Mouse (Mus musculus) kidney, adult 2 months (tissue): ENCODE measurements at regions not wholly inside any gene's neighbourhood (a gene's known extent, or its start where the extent isn't known, plus 50 kb on each side); places are given as distances from the start of the nearest gene placed in this dataset.

Source experiments
- CTCF ChIP-seq: fragments of 200-500 bp; conservative IDR thresholded peaks from 2 replicates; pipeline ENCODE4 v1.5.1; 2011; ENCODE audit warnings: low read depth, mild to moderate bottlenecking, control low read depth, low read length, moderate library complexity, mixed read lengths; ENCODE audit not compliant: insufficient read depth, insufficient read length
- POLR2A ChIP-seq: fragments of 200-500 bp; IDR thresholded peaks from one replicate; pipeline ENCODE4 v1.6.1; 2011; ENCODE audit warnings: low read depth, low read length, control low read depth

GRCm38 (mm10) chr7:95864233-95864632, 306.8 kb upstream of the Tenm4 start:
- TF ChIP-seq POLR2A (no peak), CTCF (no peak)
